Mouse (Mus musculus) cortical plate, adult 2 months (tissue): ENCODE measurements at regions not wholly inside any gene's neighbourhood (a gene's known extent, or its start where the extent isn't known, plus 50 kb on each side); places are given as distances from the start of the nearest gene placed in this dataset.

Source experiments
- CTCF ChIP-seq: fragments of 200-500 bp; IDR thresholded peaks from 2 replicates; pipeline ENCODE4 v1.5.1; 2011; ENCODE audit warnings: mild to moderate bottlenecking, control low read depth, low read length; ENCODE audit not compliant: insufficient read depth; ENCODE audit errors: extremely low read depth
- POLR2A ChIP-seq: fragments of 200-500 bp; IDR thresholded peaks from 2 replicates; pipeline ENCODE4 v1.6.1; 2011; ENCODE audit warnings: mild to moderate bottlenecking, low read length, control low read depth; ENCODE audit not compliant: insufficient read depth; ENCODE audit errors: extremely low read depth

GRCm38 (mm10) chr11:45440937-45441720, 410.7 kb upstream of the Clint1 start:
- TF ChIP-seq CTCF (no peak), POLR2A (no peak)
